ENCODE assay signal across 11 mouse cellular contexts in genomic region chr7:127587196-127587595, GRCm38 (mm10). TPM values are rescaled to one million over a fixed set of nuclear protein-coding genes. Genes with fewer than 3 reads are reported as not detected.
DNase-seq lines count a peak whose midpoint lies in the region; ATAC-seq and TF ChIP-seq lines count a peak whose summit lies in the region.
"Had no signal": no experiment of that assay in that cellular context is flagged by ENCODE, and none has a peak within 500 bp of the region (broad histone marks: within the 10 kb centered on the region; RNA-seq: fewer than 3 reads in every experiment).

No protein-coding gene starts in this region.

- peak overlapping the region; percentile 90 for H3K4me2 ChIP-seq in liver, postnatal 0 days (ENCODE audit: low read depth, low read length)

- peaks cover 63% of the 10 kb centered on the region for H3K36me3 ChIP-seq in heart, embryonic 10.5 days
- peaks cover 73% of the 10 kb centered on the region for H3K36me3 ChIP-seq in G1E (replicated peaks)
- H3K36me3 ChIP-seq in hindbrain, embryonic 10.5 days = peaks cover 64% of the 10 kb centered on the region
- H3K36me3 ChIP-seq in liver, postnatal 0 days (replicated peaks; ENCODE audit: insufficient read depth, low read length) = peaks cover 43% of the 10 kb centered on the region

- H3K9ac ChIP-seq in liver, postnatal 0 days (replicated peaks) = no peak overlapping the region

- 65% methylated on average over 5 of the region's 5 CpGs for WGBS in heart, embryonic 10.5 days
- WGBS in hindbrain, embryonic 10.5 days = 76% methylated on average over 5 of the region's 5 CpGs
- 67% methylated on average over 5 of the region's 5 CpGs for WGBS in liver, postnatal 0 days (ENCODE audit: insufficient replicate concordance)

- peaks cover 29% of the 10 kb centered on the region for H3K4me1 ChIP-seq in heart, embryonic 10.5 days
- peaks cover 46% of the 10 kb centered on the region for H3K4me1 ChIP-seq in G1E (ENCODE audit: insufficient read depth, low read depth, low read length)
- peaks cover 22% of the 10 kb centered on the region for H3K4me1 ChIP-seq in hindbrain, embryonic 10.5 days (replicated peaks)
- peaks cover 16% of the 10 kb centered on the region for H3K4me1 ChIP-seq in liver, postnatal 0 days (ENCODE audit: insufficient read depth)

- intact Hi-C loops in heart, postnatal 14 days (cut with DNase I) = loop anchor here (5.0 kb wide), 1 partner anchor 225 kb away; no protein-coding TSS in a partner anchor

- no peak for TF ChIP-seq CTCF in G1E (IDR thresholded peaks at IDR 0.05; ENCODE audit: low read depth, low read length)
- no peak for TF ChIP-seq CTCF in liver, postnatal 0 days (IDR thresholded peaks at IDR 0.05; ENCODE audit: low read depth)

- H3K27me3 ChIP-seq in heart, embryonic 10.5 days (ENCODE audit: insufficient read depth, poor library complexity, severe bottlenecking) = no peaks in the 10 kb centered on the region
- no peaks in the 10 kb centered on the region for H3K27me3 ChIP-seq in G1E (ENCODE audit: insufficient read depth, low read length)
- no peaks in the 10 kb centered on the region for H3K27me3 ChIP-seq in hindbrain, embryonic 10.5 days (ENCODE audit: insufficient read depth, poor library complexity, severe bottlenecking)
- H3K27me3 ChIP-seq in liver, postnatal 0 days (ENCODE audit: insufficient read depth, low read length) = no peaks in the 10 kb centered on the region

- no peak for TF ChIP-seq EP300 in liver, postnatal 0 days (IDR thresholded peaks at IDR 0.05; ENCODE audit: low read depth)

- H3K4me3 ChIP-seq in heart, embryonic 10.5 days = peak overlapping the region; percentile 85
- peak overlapping the region; percentile 91; the same call in 1 of the 2 replicates for H3K4me3 ChIP-seq in G1E (ENCODE audit: low read depth, low read length)
- H3K4me3 ChIP-seq in hindbrain, embryonic 10.5 days = peak overlapping the region; percentile 92
- peak overlapping the region; percentile 99 for H3K4me3 ChIP-seq in liver, postnatal 0 days (ENCODE audit: low read depth, low read length)

- no peak for DNase-seq in heart, embryonic 10.5 days (ENCODE audit: low spot score)
- no peak for DNase-seq in heart, postnatal 14 days
- no peak for DNase-seq in G1E (ENCODE audit: low spot score)
- DNase-seq in hindbrain, embryonic 10.5 days (ENCODE audit: low spot score) = no peak
- no peak for DNase-seq in liver, postnatal 0 days
- DNase-seq in ovary, postnatal 14 days (ENCODE audit: low spot score) = no peak
- DNase-seq in cerebellum, postnatal 14 days = no peak
- DNase-seq: adrenal gland, postnatal 25 days; B cell, adult 2 months; gastrocnemius, postnatal 25 days had no signal

- ATAC-seq in G1E (ENCODE audit: extremely low read depth, insufficient number of reproducible peaks, low FRiP score, poor library complexity, severe bottlenecking) = no peak
- ATAC-seq in liver, postnatal 0 days = no peak
- ATAC-seq in monocyte, adult 5-6 weeks (replicated peaks; ENCODE audit: insufficient number of reproducible peaks, low FRiP score, low TSS enrichment, poor library complexity, severe bottlenecking) = no peak

- peak overlapping the region; percentile 92; the same call in 1 of the 2 replicates for H3K27ac ChIP-seq in heart, embryonic 10.5 days
- peak overlapping the region; percentile 90 for H3K27ac ChIP-seq in hindbrain, embryonic 10.5 days
- no peak overlapping the region for H3K27ac ChIP-seq in liver, postnatal 0 days (ENCODE audit: low read depth)

- H3K9me3 ChIP-seq in heart, embryonic 10.5 days = no peaks in the 10 kb centered on the region
- no peaks in the 10 kb centered on the region for H3K9me3 ChIP-seq in G1E (replicated peaks)
- no peaks in the 10 kb centered on the region for H3K9me3 ChIP-seq in hindbrain, embryonic 10.5 days
- H3K9me3 ChIP-seq in liver, postnatal 0 days (ENCODE audit: low read length) = no peaks in the 10 kb centered on the region

RNA-seq across cellular contexts. Expression of gene Ccdc189, which starts 1.2 kb away (rescaled TPM):
- polyA plus RNA-seq in heart, embryonic 10.5 days (2016; fragmentation: Nextera tagmentation; extraction: Ambion mirVana) = 9.5 and 10.2 TPM in 2 replicates
- total RNA-seq in heart, postnatal 14 days (2021) = 10 to 100 TPM in 1 of 2 experiments, 1 to 10 TPM in 1; 8.8 to 12.6 TPM
- total RNA-seq in G1E (2014; fragmentation: Nextera tagmentation) = 3.2 and 9.3 TPM in 2 replicates
- 4.0 and 5.6 TPM in 2 replicates for total RNA-seq in G1E (2017)
- 2.5 and 3.9 TPM in 2 replicates for polyA plus RNA-seq in G1E (2012)
- 15.7 and 16.5 TPM in 2 replicates for polyA plus RNA-seq in hindbrain, embryonic 10.5 days (2016; fragmentation: Nextera tagmentation; extraction: Ambion mirVana)
- polyA plus RNA-seq in liver, postnatal 0 days (2015; fragmentation: Nextera tagmentation; extraction: Ambion mirVana) = 4.4 and 4.7 TPM in 2 replicates
- 1.1 to 2.8 TPM (median 2.6 TPM) in 3 replicates for total RNA-seq in monocyte, adult 5-6 weeks (2017)

RNA-seq across cellular contexts. Expression of gene Rnf40, which starts 1.4 kb away (rescaled TPM):
- 37.5 and 46.3 TPM in 2 replicates for polyA plus RNA-seq in heart, embryonic 10.5 days (2016; fragmentation: Nextera tagmentation; extraction: Ambion mirVana)
- 10 to 100 TPM; 46.5 to 53.9 TPM for total RNA-seq in heart, postnatal 14 days (2021)
- total RNA-seq in G1E (2014; fragmentation: Nextera tagmentation) = 38.2 and 52.2 TPM in 2 replicates
- total RNA-seq in G1E (2017) = 48.7 and 50.3 TPM in 2 replicates
- polyA plus RNA-seq in G1E (2012) = 47.9 and 55.8 TPM in 2 replicates
- polyA plus RNA-seq in hindbrain, embryonic 10.5 days (2016; fragmentation: Nextera tagmentation; extraction: Ambion mirVana) = 57.8 and 58.8 TPM in 2 replicates
- polyA plus RNA-seq in liver, postnatal 0 days (2015; fragmentation: Nextera tagmentation; extraction: Ambion mirVana) = 10.3 and 12.4 TPM in 2 replicates
- 67.4 to 77.5 TPM (median 69.4 TPM) in 3 replicates for total RNA-seq in monocyte, adult 5-6 weeks (2017)

RNA-seq across cellular contexts. Expression of gene Phkg2, which starts 14.1 kb away (rescaled TPM):
- 44.2 and 46.6 TPM in 2 replicates for polyA plus RNA-seq in heart, embryonic 10.5 days (2016; fragmentation: Nextera tagmentation; extraction: Ambion mirVana)
- total RNA-seq in heart, postnatal 14 days (2021) = 10 to 100 TPM; 19.2 to 20.2 TPM
- total RNA-seq in G1E (2014; fragmentation: Nextera tagmentation) (68.9 and 87.3 TPM in 2 replicates), G1E (2017) (42.3 and 47.8 TPM in 2 replicates)
- 37.5 and 50.8 TPM in 2 replicates for polyA plus RNA-seq in G1E (2012)
- polyA plus RNA-seq in hindbrain, embryonic 10.5 days (2016; fragmentation: Nextera tagmentation; extraction: Ambion mirVana) = 47.0 and 54.1 TPM in 2 replicates
- 14.5 and 17.0 TPM in 2 replicates for polyA plus RNA-seq in liver, postnatal 0 days (2015; fragmentation: Nextera tagmentation; extraction: Ambion mirVana)
- 58.5 to 75.1 TPM (median 73.4 TPM) in 3 replicates for total RNA-seq in monocyte, adult 5-6 weeks (2017)

RNA-seq across cellular contexts. Expression of gene Tmem265, which starts 26.0 kb away (rescaled TPM):
- 4.7 and 5.2 TPM in 2 replicates for polyA plus RNA-seq in heart, embryonic 10.5 days (2016; fragmentation: Nextera tagmentation; extraction: Ambion mirVana)
- total RNA-seq in heart, postnatal 14 days (2021) = not detected
- total RNA-seq in G1E (2014; fragmentation: Nextera tagmentation) (not detected in 2 replicates), G1E (2017) (0.87 and 3.2 TPM in 2 replicates)
- 1.5 and 2.5 TPM in 2 replicates for polyA plus RNA-seq in G1E (2012)
- 7.9 and 13.7 TPM in 2 replicates for polyA plus RNA-seq in hindbrain, embryonic 10.5 days (2016; fragmentation: Nextera tagmentation; extraction: Ambion mirVana)
- 3.3 and 3.5 TPM in 2 replicates for polyA plus RNA-seq in liver, postnatal 0 days (2015; fragmentation: Nextera tagmentation; extraction: Ambion mirVana)
- 4.3 to 14.7 TPM (median 5.7 TPM) in 3 replicates for total RNA-seq in monocyte, adult 5-6 weeks (2017)
- total RNA-seq: adrenal gland, postnatal 25 days; gastrocnemius, postnatal 25 days had no signal

RNA-seq across cellular contexts. Expression of gene Zfp629, which starts 28.4 kb away (rescaled TPM):
- polyA plus RNA-seq in heart, embryonic 10.5 days (2016; fragmentation: Nextera tagmentation; extraction: Ambion mirVana) = 13.0 and 13.8 TPM in 2 replicates
- 10 to 100 TPM; 28.8 to 29.1 TPM for total RNA-seq in heart, postnatal 14 days (2021)
- total RNA-seq in G1E (2014; fragmentation: Nextera tagmentation) (11.3 and 11.8 TPM in 2 replicates), G1E (2017) (8.7 and 9.0 TPM in 2 replicates)
- polyA plus RNA-seq in G1E (2012) = 23.2 and 24.3 TPM in 2 replicates
- 34.5 and 36.7 TPM in 2 replicates for polyA plus RNA-seq in hindbrain, embryonic 10.5 days (2016; fragmentation: Nextera tagmentation; extraction: Ambion mirVana)
- 1.8 and 2.0 TPM in 2 replicates for polyA plus RNA-seq in liver, postnatal 0 days (2015; fragmentation: Nextera tagmentation; extraction: Ambion mirVana)
- total RNA-seq in monocyte, adult 5-6 weeks (2017) = 1.7 to 7.4 TPM (median 2.3 TPM) in 3 replicates
